Mouse (Mus musculus): Measurements from ENCODE around the gene Syne2.

DNA sequence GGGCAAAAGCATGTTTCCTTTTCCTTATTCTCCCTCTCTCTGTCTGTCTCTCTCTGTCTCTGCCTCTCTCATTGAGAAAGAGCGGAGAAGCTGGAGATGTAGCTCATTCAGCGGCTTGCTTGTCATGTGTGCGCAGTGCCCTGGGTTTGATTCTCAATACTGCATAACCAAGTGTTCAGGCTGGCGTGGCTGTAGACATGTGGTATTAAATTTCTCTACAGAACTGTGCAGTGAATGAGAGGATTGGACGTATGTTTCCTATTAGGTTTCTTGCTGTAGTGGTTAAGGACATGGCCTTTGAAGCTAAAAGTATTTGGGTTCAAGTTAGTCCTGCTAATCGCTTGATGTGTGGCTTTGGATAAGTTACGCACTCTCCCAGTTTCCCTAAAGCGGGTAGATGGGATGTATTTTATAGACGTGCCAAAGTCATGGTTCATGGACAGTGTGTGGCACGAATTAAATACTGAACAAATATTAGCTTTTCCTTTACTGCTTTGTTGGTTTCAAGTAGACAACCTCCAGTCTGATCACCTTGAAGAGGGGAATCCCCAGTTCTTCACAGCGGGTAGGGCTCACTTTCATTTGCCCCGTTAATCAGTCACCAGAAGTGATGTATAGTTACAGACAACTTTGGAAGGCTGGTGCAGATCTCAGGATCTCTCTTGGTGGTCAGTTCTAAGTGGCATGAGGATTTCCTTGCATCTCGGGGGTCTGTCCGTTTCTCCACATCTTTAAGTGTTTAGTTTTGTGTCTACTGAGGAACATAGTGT lies 16.2 kb downstream of the Syne2 start:
- TF ChIP-seq GATA1 (IDR thresholded peaks at IDR 0.05; ENCODE audit: borderline replicate concordance, low read length) (no peak), FLI1 (IDR thresholded peaks at IDR 0.05; ENCODE audit: low read length) (no peak)

Measured in megakaryocyte, embryonic 14.5 days (primary cell).